Mouse (Mus musculus) kidney, postnatal 0 days (tissue): Measurements from ENCODE around the gene Plbd2. TPM values are rescaled to one million over a fixed set of nuclear protein-coding genes. Genes with fewer than 3 reads are reported as not detected.
A peak's percentile ranks its signal among the peaks of the same experiment; 100 is the strongest.

ENCODE experiments used
- ATAC-seq: fragments of 200-750 bp; cut with Nextera tagmentation; replicated peaks from 2 replicates; pipeline ENCODE4 v1.8.0; 2017; ENCODE audit warnings: low read depth, moderate number of reproducible peaks, moderate TSS enrichment, moderate library complexity; ENCODE audit not compliant: low FRiP score
- DNase-seq: peaks from one replicate; pipeline ENCODE4 v3.0.0-alpha.2; 2016; ENCODE audit warnings: low spot score
- H3K27ac ChIP-seq: fragments of 300-500 bp; sonication (generic); 2 replicates; pipeline ENCODE4 v1.5.1; 2014; ENCODE audit warnings: mild to moderate bottlenecking
- H3K27me3 ChIP-seq: fragments of 300-500 bp; sonication (generic); 2 replicates; pipeline ENCODE4 v1.6.1; 2014; ENCODE audit warnings: low read length, mixed read lengths; ENCODE audit not compliant: insufficient read depth
- H3K36me3 ChIP-seq: fragments of 300-500 bp; sonication (generic); 2 replicates; pipeline ENCODE4 v1.6.1; 2014; ENCODE audit warnings: low read length, mixed read lengths; ENCODE audit not compliant: insufficient read depth
- H3K4me1 ChIP-seq: fragments of 300-500 bp; sonication (generic); replicated peaks from 2 replicates; pipeline ENCODE4 v1.6.1; 2014; ENCODE audit warnings: antibody characterized with exemption, low read length, mixed read lengths; ENCODE audit not compliant: insufficient read depth
- H3K4me2 ChIP-seq: fragments of 300-500 bp; sonication (generic); 2 replicates; pipeline ENCODE4 v1.6.1; 2014; ENCODE audit warnings: mild to moderate bottlenecking, low read length, moderate library complexity, mixed read lengths
- H3K4me3 ChIP-seq: fragments of 300-500 bp; sonication (generic); replicated peaks from 2 replicates; pipeline ENCODE4 v1.5.1; 2014; ENCODE audit warnings: low read depth, low read length
- H3K9ac ChIP-seq: fragments of 300-500 bp; sonication (generic); 2 replicates; pipeline ENCODE4 v1.6.1; 2014; ENCODE audit warnings: low read depth, low read length
- H3K9me3 ChIP-seq: fragments of 300-500 bp; sonication (generic); replicated peaks from 2 replicates; pipeline ENCODE4 v1.6.1; 2016; ENCODE audit warnings: low read length, inconsistent platforms, mixed read lengths
- CTCF ChIP-seq: IDR thresholded peaks from 2 replicates; pipeline ENCODE4 v1.5.1; 2016; ENCODE audit warnings: antibody characterized with exemption, low read depth, mild to moderate bottlenecking, moderate library complexity
- WGBS: fragments of 180-500 bp; shearing (Covaris S2); extraction: QIAGEN DNeasy Blood & Tissue Kit; methylation state at CpG from one replicate; pipeline ENCODE4 v1.1.7; 2014; 5-methylcytosine and 5-hydroxymethylcytosine counted together
- polyA plus RNA-seq: library from polyadenylated mRNA; unstranded; fragments of >200 nt; fragmentation: Nextera tagmentation; extraction: Ambion mirVana; gene quantifications from 2 replicates; pipeline ENCODE4 v1.2.1, GENCODE M21; 2015

Plbd2 gene
- polyA plus RNA-seq, 1 experiment from 2014 or later = 78.2 TPM

- DNase-seq (no peak), ATAC-seq (no peak)
- Histone ChIP-seq H3K4me1 (no peaks in the 10 kb centered on the region), H3K27ac (no peak overlapping the region), H3K36me3 (no peaks in the 10 kb centered on the region), H3K9ac (no peak overlapping the region), H3K4me2 (no peak overlapping the region), H3K27me3 (no peaks in the 10 kb centered on the region), H3K9me3 (no peaks in the 10 kb centered on the region), H3K4me3 (no peak overlapping the region)
- TF ChIP-seq CTCF = no peak
- WGBS = 62% methylated on average over 8 of the region's 8 CpGs
Observed at GRCm38 (mm10) chr5:120475861-120476260, 27.6 kb downstream of the Plbd2 start.

- 90% methylated on average over 2 of the region's 2 CpGs for WGBS
- Histone ChIP-seq H3K9me3 (no peaks in the 10 kb centered on the region), H3K27me3 (no peaks in the 10 kb centered on the region), H3K4me2 (no peak overlapping the region), H3K9ac (no peak overlapping the region), H3K4me1 (no peaks in the 10 kb centered on the region), H3K4me3 (no peak overlapping the region), H3K27ac (no peak overlapping the region), H3K36me3 (no peaks in the 10 kb centered on the region)
- ATAC-seq (no peak), DNase-seq (no peak)
- TF ChIP-seq CTCF = no peak
Observed at GRCm38 (mm10) chr5:120473361-120473760, 30.1 kb downstream of the Plbd2 start.

- H3K4me3 ChIP-seq = no peak within 1 kb of the TSS
- no peak for TF ChIP-seq CTCF
- no peaks in the 10 kb centered on the region for H3K4me1 ChIP-seq
- no peaks in the 10 kb centered on the region for H3K9me3 ChIP-seq
- no peak for DNase-seq
- H3K9ac ChIP-seq = no peak within 1 kb of the TSS
- no peak within 1 kb of the TSS for H3K4me2 ChIP-seq
- no peaks in the 10 kb centered on the region for H3K27me3 ChIP-seq
- whole genome bisulfite sequencing = 58% methylated on average over 8 of the region's 8 CpGs
- no peak within 1 kb of the TSS for H3K27ac ChIP-seq
- no peaks in the 10 kb centered on the region for H3K36me3 ChIP-seq
- no peak for ATAC-seq
Observed at GRCm38 (mm10) chr5:120472770-120473169, 30.7 kb downstream of the Plbd2 start, which contains the start of gene Sdsl. Gene Sdsl (minus strand): TSS chr5:120472810.

GRCm38 (mm10) chr5:120471538-120471937 is 31.9 kb downstream of the Plbd2 start:
- no peak for TF ChIP-seq CTCF

GRCm38 (mm10) chr5:120468830-120469229 is 34.6 kb downstream of the Plbd2 start:
- Histone ChIP-seq H3K27me3 (no peaks in the 10 kb centered on the region), H3K4me1 (no peaks in the 10 kb centered on the region), H3K27ac (no peak overlapping the region), H3K9me3 (no peaks in the 10 kb centered on the region), H3K36me3 (no peaks in the 10 kb centered on the region), H3K4me3 (no peak overlapping the region), H3K9ac (no peak overlapping the region), H3K4me2 (no peak overlapping the region)
- ATAC-seq (no peak), DNase-seq (no peak)
- 80% methylated on average over 6 of the region's 6 CpGs for WGBS
- TF ChIP-seq CTCF = no peak

More at GRCm38 (mm10) chr5:120471538-120471937, 31.9 kb downstream of the Plbd2 start:
- 36% methylated on average over 4 of the region's 4 CpGs for WGBS
- Histone ChIP-seq H3K9me3 (no peaks in the 10 kb centered on the region), H3K4me2 (no peak overlapping the region), H3K36me3 (no peaks in the 10 kb centered on the region), H3K27ac (no peak overlapping the region), H3K4me1 (no peaks in the 10 kb centered on the region), H3K9ac (no peak overlapping the region), H3K4me3 (no peak overlapping the region), H3K27me3 (no peaks in the 10 kb centered on the region)
- DNase-seq = no peak
- ATAC-seq = peak; percentile 25; the same call in 1 of the 2 replicates

- Histone ChIP-seq H3K4me1 (no peaks in the 10 kb centered on the region), H3K4me3 (no peak overlapping the region), H3K9ac (no peak overlapping the region), H3K4me2 (no peak overlapping the region), H3K9me3 (no peaks in the 10 kb centered on the region), H3K27me3 (no peaks in the 10 kb centered on the region), H3K27ac (no peak overlapping the region), H3K36me3 (no peaks in the 10 kb centered on the region)
- no peak for TF ChIP-seq CTCF
- DNase-seq (no peak), ATAC-seq (no peak)
- 55% methylated on average over 5 of the region's 5 CpGs for WGBS
Observed at GRCm38 (mm10) chr5:120468336-120468735, 35.1 kb downstream of the Plbd2 start.

GRCm38 (mm10) chr5:120467026-120467425 is 36.4 kb downstream of the Plbd2 start:
- Histone ChIP-seq H3K4me3 (0 out of 2 replicates have a peak overlapping the region, but pooled peaks have one; percentile 10), H3K27ac (no peak overlapping the region), H3K36me3 (no peaks in the 10 kb centered on the region), H3K9me3 (no peaks in the 10 kb centered on the region), H3K27me3 (no peaks in the 10 kb centered on the region), H3K4me2 (peak overlapping the region; percentile 47), H3K4me1 (no peaks in the 10 kb centered on the region), H3K9ac (0 out of 2 replicates have a peak overlapping the region, but pooled peaks have one; percentile 9)
- ATAC-seq = peak; percentile 79; the same call in 1 of the 2 replicates
- 5% methylated on average over 4 of the region's 4 CpGs for WGBS
- TF ChIP-seq CTCF = peak; percentile 41; the same call in 1 of the 2 replicates
- peak; percentile 59 for DNase-seq
